ENCODE assay signal across 11 mouse cellular contexts in genomic region chr10:77097006-77097889, GRCm38 (mm10).
DNase-seq lines count a peak whose midpoint lies in the region; ATAC-seq and TF ChIP-seq lines count a peak whose summit lies in the region.
"Had no signal": no experiment of that assay in that cellular context is flagged by ENCODE, and none has a peak within 500 bp of the region (broad histone marks: within the 10 kb centered on the region; RNA-seq: fewer than 3 reads in every experiment).

No protein-coding gene starts in this region.

- no peak overlapping the region for H3K4me2 ChIP-seq in heart, embryonic 13.5 days
- no peak overlapping the region for H3K4me2 ChIP-seq in liver, embryonic 13.5 days
- H3K4me2 ChIP-seq in liver, embryonic 12.5 days: no peak overlapping the region
- H3K4me2 ChIP-seq in liver, postnatal 0 days (ENCODE audit: low read depth, low read length): no peak overlapping the region
- H3K4me2 ChIP-seq: forebrain, embryonic 12.5 days had no signal

- H3K9me3 ChIP-seq in heart, embryonic 13.5 days: peaks cover 13% of the 10 kb centered on the region
- H3K9me3 ChIP-seq in liver, embryonic 13.5 days (replicated peaks): peaks cover 3% of the 10 kb centered on the region; the same call in 1 of the 2 replicates
- H3K9me3 ChIP-seq in liver, embryonic 12.5 days (replicated peaks): no peaks in the 10 kb centered on the region; the same call in 1 of the 2 replicates
- 0 out of 2 replicates have a peak, but pooled peaks cover 2% of the 10 kb centered on the region for H3K9me3 ChIP-seq in liver, postnatal 0 days (ENCODE audit: low read length)

- ATAC-seq in heart, embryonic 13.5 days (ENCODE audit: extremely low read depth, insufficient number of reproducible peaks, low FRiP score, low TSS enrichment): no peak; the same call in 1 of the 2 replicates
- peak; percentile 46; the same call in 1 of the 2 replicates for ATAC-seq in liver, embryonic 13.5 days (ENCODE audit: low read depth)
- no peak for ATAC-seq in liver, embryonic 12.5 days
- peak; percentile 42; the same call in 1 of the 2 replicates for ATAC-seq in liver, postnatal 0 days

- peaks cover 40% of the 10 kb centered on the region for H3K36me3 ChIP-seq in heart, embryonic 13.5 days
- H3K36me3 ChIP-seq in liver, embryonic 13.5 days: peaks cover 14% of the 10 kb centered on the region
- peaks cover 25% of the 10 kb centered on the region; the same call in 1 of the 2 replicates for H3K36me3 ChIP-seq in liver, embryonic 12.5 days
- H3K36me3 ChIP-seq in liver, postnatal 0 days (replicated peaks; ENCODE audit: insufficient read depth, low read length): no peaks in the 10 kb centered on the region; the same call in 1 of the 2 replicates

- WGBS in heart, embryonic 13.5 days: 59% methylated on average over 12 of the region's 12 CpGs
- 65% methylated on average over 12 of the region's 12 CpGs for WGBS in liver, embryonic 13.5 days (ENCODE audit: insufficient replicate concordance)
- 62% methylated on average over 12 of the region's 12 CpGs for whole genome bisulfite sequencing in liver, embryonic 12.5 days (ENCODE audit: insufficient replicate concordance)
- WGBS in liver, postnatal 0 days (ENCODE audit: insufficient replicate concordance): 67% methylated on average over 12 of the region's 12 CpGs

- intact Hi-C loops in heart, postnatal 36 days (cut with DNase I): no loop called here
- intact Hi-C loops in left cerebral cortex, postnatal 36 days (cut with DNase I): no loop called here

- DNase-seq in heart, postnatal 36 days: no peak
- no peak for DNase-seq in liver, embryonic 13.5 days
- DNase-seq in NIH3T3 (ENCODE audit: low read depth): peak; percentile 25
- DNase-seq in liver, postnatal 0 days: no peak
- no peak for DNase-seq in left cerebral cortex, postnatal 36 days (ENCODE audit: low spot score in 2 of 2)
- no peak for DNase-seq in adrenal gland, postnatal 36 days
- DNase-seq: kidney, adult 2 months had no signal

- no peak overlapping the region for H3K4me3 ChIP-seq in heart, embryonic 13.5 days
- H3K4me3 ChIP-seq in liver, embryonic 13.5 days (replicated peaks): no peak overlapping the region
- no peak overlapping the region for H3K4me3 ChIP-seq in liver, embryonic 12.5 days
- H3K4me3 ChIP-seq in liver, postnatal 0 days (ENCODE audit: low read depth, low read length): no peak overlapping the region
- H3K4me3 ChIP-seq: forebrain, embryonic 12.5 days had no signal

- peaks cover 31% of the 10 kb centered on the region for H3K4me1 ChIP-seq in heart, embryonic 13.5 days
- H3K4me1 ChIP-seq in liver, embryonic 13.5 days (replicated peaks): peaks cover 27% of the 10 kb centered on the region
- peaks cover under 1% of the 10 kb centered on the region; the same call in 1 of the 2 replicates for H3K4me1 ChIP-seq in liver, embryonic 12.5 days
- H3K4me1 ChIP-seq in liver, postnatal 0 days (ENCODE audit: insufficient read depth): peaks cover 22% of the 10 kb centered on the region

- TF ChIP-seq CTCF in liver, postnatal 0 days (IDR thresholded peaks at IDR 0.05; ENCODE audit: low read depth): no peak

- H3K27ac ChIP-seq in heart, embryonic 13.5 days (replicated peaks): peak overlapping the region; percentile 77
- H3K27ac ChIP-seq in liver, embryonic 13.5 days: no peak overlapping the region
- H3K27ac ChIP-seq in liver, embryonic 12.5 days: no peak overlapping the region
- H3K27ac ChIP-seq in liver, postnatal 0 days (ENCODE audit: low read depth): peak overlapping the region; percentile 75
- H3K27ac ChIP-seq: forebrain, embryonic 12.5 days; macrophage had no signal

- H3K9ac ChIP-seq in heart, embryonic 13.5 days: 0 out of 2 replicates have a peak overlapping the region, but pooled peaks have one; percentile 0
- H3K9ac ChIP-seq in liver, embryonic 13.5 days: no peak overlapping the region
- H3K9ac ChIP-seq in liver, embryonic 12.5 days: no peak overlapping the region
- no peak overlapping the region for H3K9ac ChIP-seq in liver, postnatal 0 days (replicated peaks)
- H3K9ac ChIP-seq: forebrain, embryonic 12.5 days had no signal

- no peak for TF ChIP-seq EP300 in liver, postnatal 0 days (IDR thresholded peaks at IDR 0.05; ENCODE audit: low read depth)

- no peaks in the 10 kb centered on the region for H3K27me3 ChIP-seq in heart, embryonic 13.5 days (replicated peaks)
- H3K27me3 ChIP-seq in liver, embryonic 13.5 days: no peaks in the 10 kb centered on the region
- no peaks in the 10 kb centered on the region for H3K27me3 ChIP-seq in liver, embryonic 12.5 days (replicated peaks)
- H3K27me3 ChIP-seq in liver, postnatal 0 days (ENCODE audit: insufficient read depth, low read length): no peaks in the 10 kb centered on the region
- H3K27me3 ChIP-seq: forebrain, embryonic 12.5 days had no signal

Comparison
In these comparisons a context has a peak if more than half of its experiments do, and no peak if none do; other contexts are left out.
1. ATAC-seq: peak in liver, embryonic 13.5 days (single experiment) and liver, postnatal 0 days (single experiment); none in heart, embryonic 13.5 days (single experiment) and liver, embryonic 12.5 days (single experiment).
2. H3K27ac ChIP-seq: peak in heart, embryonic 13.5 days (single experiment) and liver, postnatal 0 days (single experiment); none in liver, embryonic 13.5 days (single experiment) and liver, embryonic 12.5 days (single experiment).